Mouse (Mus musculus) embryonic facial prominence, embryonic 15.5 days (tissue): Measurements from ENCODE around the gene Tnp2. TPM values are rescaled to one million over a fixed set of nuclear protein-coding genes. Genes with fewer than 3 reads are reported as not detected.

ENCODE experiments used
- ATAC-seq: fragments of 200-750 bp; cut with Nextera tagmentation; 2 replicates; pipeline ENCODE4 v1.8.0; 2017; ENCODE audit warnings: low read depth, moderate TSS enrichment; ENCODE audit not compliant: insufficient number of reproducible peaks, low FRiP score, low TSS enrichment
- H3K27ac ChIP-seq: fragments of 300-500 bp; sonication (generic); replicated peaks from 2 replicates; pipeline ENCODE4 v1.5.1; 2015; ENCODE audit warnings: mild to moderate bottlenecking, inconsistent platforms
- H3K27me3 ChIP-seq: fragments of 300-500 bp; sonication (generic); 2 replicates; pipeline ENCODE4 v1.6.1; 2015; ENCODE audit warnings: inconsistent platforms
- H3K36me3 ChIP-seq: fragments of 300-500 bp; sonication (generic); 2 replicates; pipeline ENCODE4 v1.6.1; 2015; ENCODE audit warnings: mild to moderate bottlenecking, inconsistent platforms
- H3K4me1 ChIP-seq: fragments of 300-500 bp; sonication (generic); 2 replicates; pipeline ENCODE4 v1.6.1; 2015; ENCODE audit warnings: inconsistent platforms
- H3K4me2 ChIP-seq: fragments of 300-500 bp; sonication (generic); replicated peaks from 2 replicates; pipeline ENCODE4 v1.6.1; 2015; ENCODE audit warnings: mild to moderate bottlenecking, inconsistent platforms
- H3K4me3 ChIP-seq: fragments of 300-500 bp; sonication (generic); replicated peaks from 2 replicates; pipeline ENCODE4 v1.5.1; 2015; ENCODE audit warnings: mild to moderate bottlenecking, inconsistent platforms
- H3K9ac ChIP-seq: fragments of 300-500 bp; sonication (generic); 2 replicates; pipeline ENCODE4 v1.6.1; 2015; ENCODE audit warnings: inconsistent platforms
- H3K9me3 ChIP-seq: fragments of 300-500 bp; sonication (generic); replicated peaks from 2 replicates; pipeline ENCODE4 v1.6.1; 2016; ENCODE audit warnings: inconsistent platforms
- WGBS: fragments of 180-500 bp; shearing (Covaris S2); methylation state at CpG from one replicate; pipeline ENCODE4 v1.1.7; 2015; 5-methylcytosine and 5-hydroxymethylcytosine counted together
- polyA plus RNA-seq: library from polyadenylated mRNA; unstranded; fragments of >200 nt; fragmentation: Nextera tagmentation; extraction: Ambion mirVana; gene quantifications from 2 replicates; pipeline ENCODE4 v1.2.1, GENCODE M21; 2015

Tnp2 gene
- polyA plus RNA-seq, 1 experiment from 2014 or later: not detected

- no peak for ATAC-seq
- H3K9ac ChIP-seq: no peak overlapping the region
- H3K4me2 ChIP-seq: peak overlapping the region; percentile 84
- peaks cover 62% of the 10 kb centered on the region for H3K4me1 ChIP-seq
- peak overlapping the region; percentile 75 for H3K4me3 ChIP-seq
- H3K36me3 ChIP-seq: no peaks in the 10 kb centered on the region
- H3K9me3 ChIP-seq: no peaks in the 10 kb centered on the region
- H3K27ac ChIP-seq: peak overlapping the region; percentile 56
- WGBS: 31% methylated on average over 6 of the region's 6 CpGs
- H3K27me3 ChIP-seq: no peaks in the 10 kb centered on the region
Observed at GRCm38 (mm10) chr16:10782377-10783151, 5.9 kb downstream of the Tnp2 start.

- Histone ChIP-seq H3K36me3 (no peaks in the 10 kb centered on the region), H3K9ac (no peak overlapping the region), H3K9me3 (no peaks in the 10 kb centered on the region), H3K4me1 (peaks cover 56% of the 10 kb centered on the region), H3K4me3 (peak overlapping the region; percentile 75; the same call in 1 of the 2 replicates), H3K27me3 (no peaks in the 10 kb centered on the region), H3K27ac (peak overlapping the region; percentile 72; the same call in 1 of the 2 replicates), H3K4me2 (peak overlapping the region; percentile 84; the same call in 1 of the 2 replicates)
- no peak for ATAC-seq
- WGBS: 26% methylated on average over 9 of the region's 9 CpGs
Observed at GRCm38 (mm10) chr16:10781862-10782371, 6.5 kb downstream of the Tnp2 start.

- no peak overlapping the region for H3K9ac ChIP-seq
- H3K27ac ChIP-seq: peak overlapping the region; percentile 72
- H3K4me1 ChIP-seq: peaks cover 44% of the 10 kb centered on the region
Observed at GRCm38 (mm10) chr16:10780631-10781120, 7.8 kb downstream of the Tnp2 start.

GRCm38 (mm10) chr16:10777579-10778160 is 10.8 kb downstream of the Tnp2 start:
- no peak for ATAC-seq
- Histone ChIP-seq H3K27me3 (no peaks in the 10 kb centered on the region), H3K9me3 (no peaks in the 10 kb centered on the region), H3K4me3 (no peak overlapping the region), H3K9ac (no peak overlapping the region), H3K4me2 (no peak overlapping the region), H3K4me1 (peaks cover 27% of the 10 kb centered on the region), H3K27ac (no peak overlapping the region), H3K36me3 (no peaks in the 10 kb centered on the region)
- WGBS: 67% methylated on average over 5 of the region's 5 CpGs

More at GRCm38 (mm10) chr16:10780631-10781120, 7.8 kb downstream of the Tnp2 start:
- Histone ChIP-seq H3K27me3 (no peaks in the 10 kb centered on the region), H3K4me2 (0 out of 2 replicates have a peak overlapping the region, but pooled peaks have one; percentile 17), H3K36me3 (no peaks in the 10 kb centered on the region), H3K4me3 (no peak overlapping the region), H3K9me3 (no peaks in the 10 kb centered on the region)
- 44% methylated on average over 5 of the region's 5 CpGs for WGBS
- ATAC-seq: no peak

GRCm38 (mm10) chr16:10776322-10776721 is 12.1 kb downstream of the Tnp2 start:
- ATAC-seq: no peak
- Histone ChIP-seq H3K27ac (no peak overlapping the region), H3K36me3 (no peaks in the 10 kb centered on the region), H3K9me3 (no peaks in the 10 kb centered on the region), H3K27me3 (no peaks in the 10 kb centered on the region), H3K9ac (no peak overlapping the region), H3K4me1 (peaks cover 14% of the 10 kb centered on the region), H3K4me3 (no peak overlapping the region), H3K4me2 (no peak overlapping the region)
- WGBS: 49% methylated on average over 7 of the region's 7 CpGs

- H3K4me3 ChIP-seq: no peak overlapping the region
- ATAC-seq: no peak
- 71% methylated on average over 4 of the region's 4 CpGs for WGBS
Observed at GRCm38 (mm10) chr16:10774726-10775125, 13.7 kb downstream of the Tnp2 start.

GRCm38 (mm10) chr16:10773543-10773942 is 14.9 kb downstream of the Tnp2 start:
- Histone ChIP-seq H3K4me3 (no peak overlapping the region), H3K36me3 (no peaks in the 10 kb centered on the region), H3K4me2 (no peak overlapping the region), H3K9me3 (no peaks in the 10 kb centered on the region), H3K27ac (no peak overlapping the region), H3K27me3 (no peaks in the 10 kb centered on the region), H3K4me1 (peaks cover 13% of the 10 kb centered on the region; the same call in 1 of the 2 replicates), H3K9ac (no peak overlapping the region)
- ATAC-seq: no peak
- 70% methylated on average over 8 of the region's 8 CpGs for WGBS

More at GRCm38 (mm10) chr16:10774726-10775125, 13.7 kb downstream of the Tnp2 start:
- H3K27ac ChIP-seq: no peak overlapping the region
- H3K4me1 ChIP-seq: peaks cover 2% of the 10 kb centered on the region; the same call in 1 of the 2 replicates
- no peak overlapping the region for H3K9ac ChIP-seq
- H3K4me2 ChIP-seq: no peak overlapping the region
- H3K27me3 ChIP-seq: no peaks in the 10 kb centered on the region
- no peaks in the 10 kb centered on the region for H3K36me3 ChIP-seq
- H3K9me3 ChIP-seq: no peaks in the 10 kb centered on the region

GRCm38 (mm10) chr16:10771769-10772510 is 16.5 kb downstream of the Tnp2 start:
- Histone ChIP-seq H3K4me3 (no peak overlapping the region), H3K36me3 (no peaks in the 10 kb centered on the region), H3K4me2 (no peak overlapping the region), H3K4me1 (peaks cover 13% of the 10 kb centered on the region; the same call in 1 of the 2 replicates), H3K27ac (no peak overlapping the region), H3K9me3 (no peaks in the 10 kb centered on the region), H3K9ac (no peak overlapping the region), H3K27me3 (no peaks in the 10 kb centered on the region)
- ATAC-seq: no peak
- WGBS: 68% methylated on average over 19 of the region's 19 CpGs

- H3K27me3 ChIP-seq: no peaks in the 10 kb centered on the region
- no peaks in the 10 kb centered on the region for H3K36me3 ChIP-seq
- no peak overlapping the region for H3K9ac ChIP-seq
- H3K4me2 ChIP-seq: no peak overlapping the region
- no peak for ATAC-seq
- 35% methylated on average over 4 of the region's 4 CpGs for WGBS
- no peak overlapping the region; the same call in 1 of the 2 replicates for H3K27ac ChIP-seq
- H3K4me3 ChIP-seq: no peak overlapping the region
- H3K9me3 ChIP-seq: no peaks in the 10 kb centered on the region
- H3K4me1 ChIP-seq: peaks cover 13% of the 10 kb centered on the region; the same call in 1 of the 2 replicates
Observed at GRCm38 (mm10) chr16:10770531-10771325, 17.7 kb downstream of the Tnp2 start.

GRCm38 (mm10) chr16:10769661-10770060 is 18.8 kb downstream of the Tnp2 start:
- Histone ChIP-seq H3K4me2 (no peak overlapping the region), H3K36me3 (no peaks in the 10 kb centered on the region), H3K27ac (no peak overlapping the region), H3K9ac (no peak overlapping the region), H3K4me3 (no peak overlapping the region), H3K27me3 (no peaks in the 10 kb centered on the region), H3K9me3 (no peaks in the 10 kb centered on the region), H3K4me1 (peaks cover 13% of the 10 kb centered on the region; the same call in 1 of the 2 replicates)
- 37% methylated on average over 2 of the region's 2 CpGs for WGBS
- ATAC-seq: no peak
